ENCODE assay signal across 11 mouse cellular contexts in genomic region chr12:98187186-98187899, GRCm38 (mm10).
DNase-seq lines count a peak whose midpoint lies in the region; ATAC-seq lines count a peak whose summit lies in the region.
"Had no signal": no experiment of that assay in that cellular context is flagged by ENCODE, and none has a peak within 500 bp of the region (broad histone marks: within the 10 kb centered on the region; RNA-seq: fewer than 3 reads in every experiment).

No protein-coding gene starts in this region.

- intact Hi-C loops in left cerebral cortex, postnatal 14 days (cut with DNase I): loop anchor here (10.0 kb wide), 1 partner anchor 1033 kb away; no protein-coding TSS in a partner anchor

- peak; percentile 9 to 20 for DNase-seq in cerebellum, postnatal 14 days
- DNase-seq in cerebellum, adult 11-12 months: no peak
- DNase-seq in A20 (ENCODE audit: low read depth, low spot score): peak; percentile 80
- DNase-seq in frontal cortex, postnatal 36 days (ENCODE audit: low spot score in 2 of 2): peak; percentile 47 to 83
- peak; percentile 43 to 77 for DNase-seq in left cerebral cortex, postnatal 14 days (ENCODE audit: low spot score in 2 of 2)
- DNase-seq in gastrocnemius, postnatal 25 days: no peak
- no peak for DNase-seq in adrenal gland, postnatal 36 days
- DNase-seq: cerebellum, adult 2 months; liver; spleen, adult 18-20 months had no signal

- ATAC-seq in activated CD4-positive, CD25-positive, alpha-beta regulatory T cell, adult 4 months: no peak

Comparison
In these comparisons a context has a peak if more than half of its experiments do, and no peak if none do; other contexts are left out.
1. DNase-seq: peak in cerebellum, postnatal 14 days (2 of 2), A20 (single experiment), frontal cortex, postnatal 36 days (2 of 2) and left cerebral cortex, postnatal 14 days (2 of 2); none in cerebellum, adult 11-12 months (single experiment), gastrocnemius, postnatal 25 days (single experiment) and adrenal gland, postnatal 36 days (0 of 2).